Mouse (Mus musculus) megakaryocyte, embryonic 14.5 days (primary cell): ENCODE data around the gene Ccdc134.

Experiments used
- FLI1 ChIP-seq: IDR thresholded peaks from 2 replicates; pipeline ENCODE4 v1.6.1; 2012; ENCODE audit warnings: low read length, inconsistent platforms, mixed read lengths
- GATA1 ChIP-seq: IDR thresholded peaks from 3 replicates; pipeline ENCODE4 v1.6.1; 2012; ENCODE audit warnings: mixed read lengths, low read length, inconsistent platforms, borderline replicate concordance

- TF ChIP-seq GATA1 = no peak
- TF ChIP-seq FLI1 = no peak
Observed at GRCm38 (mm10) chr15:82091061-82091460, 36.7 kb upstream of the Ccdc134 start.
